Mouse (Mus musculus): ENCODE results near the gene Adcy1.

Gene Adcy1

GRCm38 (mm10) chr11:7069762-7070161, 6.5 kb downstream of the Adcy1 start:
- no peak for DNase-seq (ENCODE audit: low read depth)

DNA sequence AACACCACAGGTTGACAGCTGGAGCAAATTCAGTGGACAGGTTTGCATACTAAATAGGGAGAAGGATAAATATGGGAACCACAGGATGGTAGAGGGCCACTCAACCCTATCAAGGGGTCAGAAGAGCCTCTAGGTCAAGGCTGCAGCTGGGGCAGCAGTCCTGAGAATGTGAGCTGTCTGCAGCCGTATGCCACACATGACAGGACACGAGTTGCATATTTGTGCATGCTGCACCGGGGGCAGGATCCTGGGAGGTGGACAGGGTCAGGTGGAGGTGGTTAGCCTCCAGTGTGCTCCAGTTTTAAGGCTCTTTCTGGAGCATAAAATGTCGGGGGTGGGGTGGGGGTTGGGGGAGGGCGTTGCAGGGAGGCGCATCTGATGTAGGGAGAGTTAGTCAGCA, 8.3 kb downstream of the Adcy1 start:
- no peak for DNase-seq (ENCODE audit: low read depth)

GRCm38 (mm10) chr11:7073556-7073955, 10.3 kb downstream of the Adcy1 start:
- no peak for DNase-seq (ENCODE audit: low read depth)

DNA sequence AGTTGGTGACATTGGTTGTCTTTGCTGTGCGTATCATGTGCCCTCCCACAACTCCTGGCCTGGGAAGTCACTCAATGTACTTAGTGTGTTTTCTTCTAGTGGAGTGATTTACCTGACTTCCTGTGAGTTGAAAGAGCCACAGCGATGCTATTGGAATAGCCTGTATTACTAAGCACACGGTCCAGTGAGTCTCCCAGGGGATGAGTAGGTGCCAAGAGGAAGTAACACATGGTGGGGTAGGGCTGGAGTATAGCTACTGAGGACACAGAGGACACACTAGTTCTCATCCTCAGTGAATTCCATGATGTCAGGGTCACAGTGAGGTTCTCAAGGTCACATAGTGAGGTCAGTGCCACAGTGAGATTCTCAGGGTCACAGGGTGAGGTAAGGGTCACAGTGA, 13.2 kb downstream of the Adcy1 start:
- DNase-seq (ENCODE audit: low read depth), result no peak

DNA sequence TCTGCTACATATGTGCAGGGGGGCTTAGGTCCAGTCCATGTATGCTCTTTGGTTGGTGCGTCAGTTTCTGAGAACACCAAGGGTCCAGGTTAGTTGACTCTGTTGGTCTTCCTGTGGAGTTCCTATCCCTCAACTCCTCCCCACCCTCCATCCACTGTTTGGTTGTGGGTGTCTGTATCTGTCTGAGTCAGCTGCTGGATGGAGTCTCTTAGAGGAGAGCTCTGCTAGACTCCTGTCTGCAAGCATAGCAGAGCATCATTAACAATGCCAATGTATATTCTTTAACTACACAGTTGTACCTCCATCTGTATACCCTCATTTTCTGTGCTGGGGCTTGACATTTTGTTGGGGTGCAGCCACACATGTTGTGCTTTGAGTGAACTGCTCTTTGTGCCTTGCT, 18.6 kb downstream of the Adcy1 start:
- no peak for DNase-seq (ENCODE audit: low read depth)

DNA sequence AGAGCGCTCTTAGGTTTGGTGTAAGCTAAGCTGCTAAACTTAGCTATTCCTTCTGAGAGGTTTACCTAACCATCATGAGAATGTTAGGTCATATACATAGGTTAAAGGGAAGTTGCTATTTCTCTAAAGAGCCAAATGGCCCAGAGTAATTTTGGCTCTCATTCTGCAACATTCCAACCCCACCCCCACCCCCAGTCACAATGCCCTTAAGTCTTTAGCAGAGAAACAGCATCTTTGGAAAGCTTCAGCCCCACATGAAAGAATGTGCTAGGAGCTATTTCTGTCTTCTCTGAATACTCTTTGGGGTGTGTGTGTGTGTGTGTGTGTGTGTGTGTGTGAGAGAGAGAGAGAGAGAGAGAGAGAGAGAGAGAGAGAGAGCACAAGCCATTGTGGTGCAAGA, 20.6 kb downstream of the Adcy1 start:
- DNase-seq (ENCODE audit: low read depth), result peak; percentile 62

DNA sequence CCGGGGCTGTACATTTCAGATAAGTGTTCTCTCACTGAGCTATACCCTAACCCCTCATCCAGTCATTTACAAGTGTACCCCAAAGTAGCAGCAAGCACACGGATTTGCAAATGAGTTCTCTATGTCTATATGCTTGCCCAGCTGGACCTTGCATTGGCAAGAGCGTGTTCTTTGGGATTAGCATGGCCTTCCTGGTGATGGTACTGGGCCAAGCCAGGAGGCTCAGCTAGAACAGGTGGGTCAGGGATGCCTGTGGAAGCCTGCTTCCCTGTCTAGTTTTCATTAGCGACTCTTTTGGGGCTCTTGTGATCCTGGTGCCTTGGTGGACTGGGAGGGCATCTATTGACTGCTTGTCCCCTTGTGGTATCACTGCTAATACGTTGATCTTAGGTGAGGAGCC, 21.9 kb downstream of the Adcy1 start:
- no peak for DNase-seq (ENCODE audit: low read depth)

DNA sequence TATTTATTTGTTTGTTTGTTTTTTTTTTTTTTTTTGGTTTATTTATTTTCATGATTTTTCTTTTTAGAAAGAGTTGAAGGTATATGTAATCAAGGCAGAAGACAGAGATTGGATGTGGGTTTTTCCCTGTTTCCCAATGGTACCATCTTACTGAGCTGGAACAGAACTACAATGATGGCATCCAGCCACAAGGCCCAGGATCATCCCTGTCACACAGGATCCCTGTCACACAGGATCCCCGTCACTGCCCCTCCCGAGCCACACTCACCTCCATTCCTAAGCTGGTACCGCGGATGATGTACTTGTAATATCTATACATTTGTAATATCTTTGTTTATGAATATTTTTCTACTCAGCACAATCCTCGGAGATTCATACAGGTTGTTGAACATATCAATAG, 27.8 kb downstream of the Adcy1 start:
- DNase-seq (ENCODE audit: low read depth), result no peak

- no peak for DNase-seq (ENCODE audit: low read depth)
Observed at GRCm38 (mm10) chr11:7094844-7095243, 31.6 kb downstream of the Adcy1 start.

- DNase-seq (ENCODE audit: low read depth), result no peak
Observed at GRCm38 (mm10) chr11:7101674-7102073, 38.4 kb downstream of the Adcy1 start.

- no peak for DNase-seq (ENCODE audit: low read depth)
Observed at GRCm38 (mm10) chr11:7102256-7103194, 39.2 kb downstream of the Adcy1 start.

- peak; percentile 76 for DNase-seq (ENCODE audit: low read depth)
Observed at GRCm38 (mm10) chr11:7105337-7105736, 42.0 kb downstream of the Adcy1 start.

- peak; percentile 29 for DNase-seq (ENCODE audit: low read depth)
Observed at GRCm38 (mm10) chr11:7109131-7109530, 45.8 kb downstream of the Adcy1 start.

- DNase-seq (ENCODE audit: low read depth), result no peak
Observed at GRCm38 (mm10) chr11:7113046-7113445, 49.8 kb downstream of the Adcy1 start.

- no peak for DNase-seq (ENCODE audit: low read depth)
Observed at GRCm38 (mm10) chr11:7113687-7114086, 50.4 kb downstream of the Adcy1 start.

GRCm38 (mm10) chr11:7114312-7114711, 51.0 kb downstream of the Adcy1 start:
- DNase-seq (ENCODE audit: low read depth), result no peak

- DNase-seq (ENCODE audit: low read depth), result no peak
Observed at GRCm38 (mm10) chr11:7116647-7117046, 53.4 kb downstream of the Adcy1 start.

DNA sequence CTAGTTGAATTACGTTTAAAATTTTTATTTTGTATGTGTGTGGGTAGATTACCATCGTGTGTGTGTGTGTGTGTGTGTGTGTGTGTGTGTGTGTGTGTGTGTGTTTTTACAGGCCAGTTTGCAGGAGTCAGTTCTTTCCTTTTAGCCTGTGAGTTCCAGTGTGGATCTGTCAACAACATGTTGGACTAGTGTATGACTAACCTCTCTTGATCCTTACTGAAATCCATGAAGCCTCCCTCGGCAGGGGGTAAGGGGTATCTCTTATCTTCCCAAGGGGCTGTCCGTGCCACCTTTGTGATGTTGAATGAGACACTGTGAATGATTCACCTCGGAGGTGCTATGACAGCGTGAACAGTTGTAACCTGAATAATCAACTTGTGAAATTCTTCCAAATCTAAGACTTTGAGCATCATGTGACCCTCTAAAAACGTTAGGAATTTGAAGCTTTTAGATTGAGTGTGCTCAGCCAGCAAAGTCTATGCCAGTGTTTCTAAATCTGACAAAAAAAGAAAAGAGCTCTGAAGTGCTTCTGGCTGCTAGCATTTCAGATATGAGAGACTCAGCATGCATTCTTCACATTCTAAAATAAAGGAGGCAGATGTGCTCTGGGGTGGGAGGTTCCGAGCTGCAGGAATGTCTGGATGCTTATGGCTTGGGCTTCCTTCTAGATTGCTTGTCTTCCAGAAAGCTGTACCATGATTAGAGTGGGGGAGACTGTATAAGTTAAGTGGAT, 66.2 kb downstream of the Adcy1 start:
- peak; percentile 29 for DNase-seq (ENCODE audit: low read depth)

DNA sequence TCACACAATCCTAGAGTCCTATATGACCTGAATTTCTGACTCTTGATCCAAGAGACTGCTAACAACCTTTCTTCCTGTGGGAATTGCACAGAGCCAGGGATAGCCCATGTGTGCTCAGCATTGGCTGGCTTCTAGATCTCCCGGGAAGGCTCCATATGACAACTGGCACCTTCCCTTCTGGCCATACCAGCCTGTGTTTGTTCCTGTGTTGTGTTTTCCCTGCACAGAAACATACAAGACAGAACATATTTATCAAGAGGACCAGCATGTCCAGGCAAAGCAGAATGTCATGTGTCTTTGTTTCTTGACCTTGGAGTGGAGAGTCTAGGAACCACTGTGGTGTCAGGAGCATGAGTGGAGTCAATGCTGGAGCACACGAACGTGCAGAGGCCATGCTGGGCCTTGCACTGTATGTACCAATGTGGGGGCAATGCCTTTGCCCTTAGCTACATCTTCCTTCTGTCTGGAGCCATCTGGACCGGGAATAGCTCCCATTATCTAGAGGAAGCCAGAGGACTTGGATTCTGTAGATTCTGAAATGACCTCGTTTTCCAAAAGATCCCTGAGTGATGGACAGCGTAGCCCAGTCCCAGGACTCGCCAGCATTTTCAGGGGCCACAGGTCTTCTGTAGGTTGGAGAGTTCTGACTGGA, 69.6 kb downstream of the Adcy1 start:
- DNase-seq (ENCODE audit: low read depth), result no peak

- DNase-seq (ENCODE audit: low read depth), result no peak
Observed at GRCm38 (mm10) chr11:7133736-7134135, 70.4 kb downstream of the Adcy1 start.

GRCm38 (mm10) chr11:7134319-7134718, 71.0 kb downstream of the Adcy1 start:
- peak; percentile 59 for DNase-seq (ENCODE audit: low read depth)

- no peak for DNase-seq (ENCODE audit: low read depth)
Observed at GRCm38 (mm10) chr11:7135301-7135700, 72.0 kb downstream of the Adcy1 start.

DNA sequence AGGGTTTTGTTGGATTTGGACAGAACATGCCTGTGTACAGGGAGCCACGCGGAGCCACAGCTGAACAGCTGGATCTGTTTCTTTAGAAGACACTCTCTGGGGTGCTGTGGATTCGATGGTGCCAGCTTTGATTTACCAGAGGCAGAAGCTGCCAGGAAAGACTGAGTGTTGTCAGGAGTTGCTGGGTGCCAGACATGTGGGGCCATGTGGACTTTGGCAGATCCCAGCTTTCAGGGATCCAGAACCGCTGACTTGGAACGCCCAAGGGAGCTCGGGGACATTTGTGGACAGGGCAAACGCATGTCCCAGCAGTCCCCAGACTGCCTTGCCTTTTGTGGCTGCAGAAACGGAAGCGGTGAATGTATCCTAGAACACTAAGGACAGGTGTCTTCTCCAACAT, 72.5 kb downstream of the Adcy1 start:
- no peak for DNase-seq (ENCODE audit: low read depth)
